Mouse (Mus musculus): ENCODE results near the gene T2. TPM values are rescaled to one million over a fixed set of nuclear protein-coding genes. Genes with fewer than 3 reads are reported as not detected.

T2 gene
- 0.82 TPM for polyA plus RNA-seq (2017; shearing (Covaris generic))

DNA sequence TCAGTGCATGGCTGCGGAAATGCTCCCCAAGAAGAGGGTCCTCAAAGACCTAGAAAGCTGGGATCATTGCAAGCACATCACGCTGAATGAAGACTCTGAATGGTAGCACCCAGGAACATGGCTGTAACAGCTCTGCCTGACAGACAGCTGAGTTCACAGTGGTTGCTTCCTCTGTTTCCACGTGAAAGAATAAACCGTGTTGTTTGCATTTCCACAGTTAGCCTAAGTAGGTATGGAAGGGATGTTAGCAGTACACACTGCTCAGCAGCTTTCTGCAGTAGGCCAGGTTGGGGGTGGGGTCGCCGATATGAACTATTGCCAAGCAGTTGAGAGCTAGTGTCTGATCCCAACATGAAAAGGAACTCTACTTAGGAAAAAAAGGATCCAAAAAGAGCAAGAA is at the start of gene T2:
Gene T2 (plus strand): TSS at position 301 of the 400 bp plus-strand sequence.

DNA sequence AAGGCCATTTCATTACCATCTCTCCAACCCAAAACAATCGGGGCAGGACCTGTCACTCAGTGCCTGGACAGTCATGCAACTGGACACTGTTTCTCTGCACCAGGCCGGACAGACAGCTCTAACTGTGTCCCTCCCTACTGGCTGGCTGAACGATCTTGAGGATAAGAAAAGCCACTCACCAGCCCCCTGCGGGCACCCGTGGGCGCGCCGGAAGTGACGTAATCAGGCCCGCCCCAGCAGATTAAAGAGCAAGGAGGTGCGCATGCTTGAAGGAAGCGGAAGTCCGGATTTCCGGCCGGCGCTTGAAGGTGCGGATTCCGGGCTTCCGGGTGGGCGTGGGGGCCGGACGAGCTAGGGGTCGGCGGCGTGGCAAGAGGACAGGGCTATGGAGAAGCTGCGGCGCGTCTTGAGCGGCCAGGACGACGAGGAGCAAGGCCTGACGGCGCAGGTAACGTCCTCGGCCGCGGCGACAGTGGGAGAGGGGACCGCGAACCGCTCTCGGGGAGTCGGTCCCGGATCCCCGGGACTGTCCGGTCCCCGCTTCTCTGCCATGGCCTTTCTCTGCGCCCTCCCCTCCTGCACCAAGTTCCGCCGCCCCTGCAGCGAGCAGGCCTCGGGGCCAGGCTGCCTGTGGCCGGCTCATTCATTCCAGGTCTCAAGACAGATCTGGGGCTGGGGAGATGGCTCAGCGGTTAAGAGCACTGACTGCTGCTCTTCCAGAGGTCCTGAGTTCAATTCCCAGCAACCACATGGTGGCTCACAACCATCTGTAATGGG is 44.8 kb upstream of the T2 start, which contains the start of gene Sft2d1:
Gene Sft2d1 (plus strand): TSS at position 265 of the 777 bp plus-strand sequence.

DNA sequence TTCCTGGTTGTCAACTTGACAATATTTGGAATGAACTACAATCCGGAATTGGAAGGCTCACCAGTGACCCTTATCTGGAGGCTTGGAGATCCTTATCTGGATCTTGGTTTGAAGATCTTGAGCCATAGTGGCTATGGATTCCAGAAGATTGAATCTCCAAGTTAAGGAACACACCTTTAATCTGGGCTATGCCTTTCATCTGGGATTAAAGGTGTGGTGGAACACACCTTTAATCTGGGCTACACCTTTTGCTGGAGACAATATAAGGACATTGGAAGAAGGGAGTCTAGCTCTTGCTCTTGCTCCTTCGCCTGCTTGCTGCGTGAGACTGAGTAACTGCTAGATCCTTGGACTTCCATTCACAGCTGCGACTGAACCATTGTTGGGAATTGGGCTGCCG is 18.6 kb upstream of the T2 start, which contains the start of gene Prr18:
Gene Prr18 (plus strand): TSS at position 301 of the 400 bp plus-strand sequence.

DNA sequence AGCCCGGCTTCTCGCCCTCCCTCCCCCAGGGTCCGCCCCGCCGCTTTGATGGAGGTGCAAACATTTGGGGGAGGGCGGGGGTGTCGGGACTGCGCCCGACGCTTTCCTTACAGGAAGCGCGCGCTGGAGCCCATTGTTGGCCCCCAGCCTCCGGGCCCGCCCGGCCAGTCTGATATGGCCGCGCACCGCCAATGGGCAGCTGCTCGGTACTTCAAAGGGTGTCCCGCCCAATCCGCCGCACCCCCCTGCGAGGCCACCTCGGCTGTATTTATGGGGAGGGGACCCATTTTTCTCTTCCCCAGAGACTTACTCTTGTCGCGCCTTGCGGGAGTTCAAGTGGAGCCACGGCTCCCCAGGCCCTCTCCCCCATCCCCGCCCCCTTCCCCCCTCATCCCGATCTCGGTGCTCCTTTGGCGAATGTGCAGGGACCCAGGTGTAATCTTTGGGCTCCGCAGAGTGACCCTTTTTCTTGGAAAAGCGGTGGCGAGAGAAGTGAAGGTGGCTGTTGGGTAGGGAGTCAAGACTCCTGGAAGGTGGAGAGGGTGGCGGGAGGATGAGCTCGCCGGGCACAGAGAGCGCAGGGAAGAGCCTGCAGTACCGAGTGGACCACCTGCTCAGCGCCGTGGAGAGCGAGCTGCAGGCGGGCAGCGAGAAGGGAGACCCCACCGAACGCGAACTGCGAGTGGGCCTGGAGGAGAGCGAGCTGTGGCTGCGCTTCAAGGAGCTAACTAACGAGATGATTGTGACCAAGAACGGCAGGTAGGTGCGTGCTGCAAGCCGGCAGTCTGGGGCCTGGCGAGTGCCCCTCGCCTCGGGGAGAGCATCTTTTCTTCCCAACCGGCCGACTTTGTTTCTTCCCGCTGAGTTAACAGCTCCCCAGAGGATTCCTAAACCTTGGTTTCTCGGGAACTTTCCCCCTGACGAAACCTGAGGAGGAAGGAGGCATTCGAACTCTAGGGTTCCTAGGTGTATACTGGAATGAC is 78.5 kb downstream of the T2 start, which contains the start of gene T:
Gene T (plus strand): TSS at position 446 of the 983 bp plus-strand sequence.

Other genes starting within 250 kb of the T2 start
- 0.34 TPM for gene Gm49673, start 208.2 kb upstream of the T2 start, polyA plus RNA-seq (2017; shearing (Covaris generic))
- 37.9 TPM for gene Rnaset2a, start 207.9 kb upstream of the T2 start, polyA plus RNA-seq (2017; shearing (Covaris generic))
- 30.6 TPM for gene Fgfr1op, start 190.5 kb upstream of the T2 start, polyA plus RNA-seq (2017; shearing (Covaris generic))
- gene Ccr6, start 119.9 kb upstream of the T2 start, polyA plus RNA-seq (2017; shearing (Covaris generic)) = 54.9 TPM
- 176 TPM for gene Mpc1, start 73.1 kb upstream of the T2 start, polyA plus RNA-seq (2017; shearing (Covaris generic))
- gene Sft2d1, start 44.9 kb upstream of the T2 start, polyA plus RNA-seq (2017; shearing (Covaris generic)) = 200 TPM
- gene Prr18, start 18.5 kb upstream of the T2 start, polyA plus RNA-seq (2017; shearing (Covaris generic)) = 0.09 TPM
- gene T, start 78.4 kb downstream of the T2 start, polyA plus RNA-seq (2017; shearing (Covaris generic)) = not detected
- not detected for gene Pde10a, start 169.4 kb downstream of the T2 start, polyA plus RNA-seq (2017; shearing (Covaris generic))
- 1.3 TPM for gene Gm17087, start 211.0 kb downstream of the T2 start, polyA plus RNA-seq (2017; shearing (Covaris generic))